Mouse (Mus musculus) hematopoietic multipotent progenitor cell, adult 10-12 weeks (in vitro differentiated cells): ENCODE measurements around the gene C1qa. TPM values are rescaled to one million over a fixed set of nuclear protein-coding genes. Genes with fewer than 3 reads are reported as not detected.

Source experiments
- polyA plus RNA-seq: library from polyadenylated mRNA; stranded (reverse); fragments of >175 nt; gene quantifications from 2 replicates; pipeline ENCODE4 v1.2.3, GENCODE M21; 2012; ENCODE audit warnings: low replicate concordance

The C1qa gene
- 538 and 664 TPM in 2 replicates for polyA plus RNA-seq

DNA sequence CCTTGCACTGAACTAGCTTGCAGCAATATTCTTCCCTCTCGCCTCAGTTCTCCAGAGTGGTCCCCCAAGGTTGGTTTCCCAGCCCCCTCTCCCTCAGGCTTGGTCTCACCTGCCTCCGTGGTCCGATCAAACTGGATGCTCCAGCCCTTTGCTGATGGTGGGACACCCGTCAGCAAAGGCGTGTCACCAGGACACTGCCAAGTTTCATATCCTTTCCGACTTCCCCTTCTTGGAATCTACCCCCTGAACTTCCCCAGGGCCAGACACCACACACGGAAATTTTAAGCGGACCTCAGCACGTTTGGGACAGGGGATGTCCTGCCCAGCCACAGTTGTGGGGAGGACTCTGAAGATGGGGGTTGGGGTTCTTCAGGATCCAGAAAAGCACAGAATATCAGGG, at the start of gene C1qa:
C1qa (minus strand) TSS at position 167 of the 400 bp plus-strand sequence.

DNA sequence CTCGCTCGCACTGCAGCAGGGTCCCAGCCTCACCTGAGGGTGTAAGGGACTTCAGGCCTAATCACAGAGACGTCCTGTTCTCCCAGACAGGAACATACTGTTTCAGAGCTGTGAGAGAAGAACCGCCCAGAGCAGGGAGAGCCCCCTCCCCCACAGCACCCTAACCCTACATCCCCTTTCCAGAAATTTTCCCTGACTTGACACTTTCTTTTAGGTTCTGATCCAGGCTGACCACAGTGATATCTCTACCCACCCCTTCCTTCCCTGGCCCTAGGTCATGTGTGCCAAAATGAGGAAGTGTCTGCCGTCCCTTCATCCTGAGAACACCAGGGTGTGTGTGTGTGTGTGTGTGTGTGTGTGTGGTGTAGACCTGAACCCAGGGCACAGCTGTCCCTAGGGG, 5.8 kb downstream of the C1qa start, which contains the start of gene C1qc:
C1qc (minus strand) TSS at position 255 of the 400 bp plus-strand sequence.

DNA sequence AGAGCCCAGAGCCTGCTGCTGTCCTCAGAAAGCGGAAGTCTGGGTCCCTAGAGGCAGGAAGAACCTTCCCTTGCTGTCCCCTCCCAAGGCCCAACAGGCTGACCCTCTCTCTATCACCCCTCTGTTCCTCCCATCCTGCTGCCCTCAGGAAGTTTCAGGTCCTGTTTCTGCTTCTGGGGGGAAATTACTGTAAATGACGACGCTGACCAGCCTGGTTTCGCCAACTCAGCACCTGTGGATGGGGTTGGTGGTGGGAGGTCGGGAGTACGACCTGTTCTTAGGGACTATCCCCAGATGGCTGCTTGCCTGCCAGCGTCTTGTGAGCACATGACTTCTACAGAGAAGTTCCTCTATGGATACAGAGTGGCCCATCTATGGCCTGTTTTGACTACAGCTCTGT, 12.5 kb downstream of the C1qa start, which contains the start of gene C1qb:
C1qb (minus strand) TSS at position 87 of the 400 bp plus-strand sequence.

Other genes with a start within 250 kb of the C1qa start
- 0.10 and 0.13 TPM in 2 replicates for gene Ephb2, start 62.8 kb downstream of the C1qa start, polyA plus RNA-seq
- gene C1qb, start 12.6 kb downstream of the C1qa start, polyA plus RNA-seq, result 355 and 456 TPM in 2 replicates
- gene C1qc, start 5.7 kb downstream of the C1qa start, polyA plus RNA-seq, result 763 and 882 TPM in 2 replicates
- 0.05 and 0.42 TPM in 2 replicates for gene Epha8, start 58.0 kb upstream of the C1qa start, polyA plus RNA-seq
- 11.9 and 12.2 TPM in 2 replicates for gene Zbtb40, start 150.0 kb upstream of the C1qa start, polyA plus RNA-seq